Mouse (Mus musculus): ENCODE results near the gene Aldh1a1.

DNA sequence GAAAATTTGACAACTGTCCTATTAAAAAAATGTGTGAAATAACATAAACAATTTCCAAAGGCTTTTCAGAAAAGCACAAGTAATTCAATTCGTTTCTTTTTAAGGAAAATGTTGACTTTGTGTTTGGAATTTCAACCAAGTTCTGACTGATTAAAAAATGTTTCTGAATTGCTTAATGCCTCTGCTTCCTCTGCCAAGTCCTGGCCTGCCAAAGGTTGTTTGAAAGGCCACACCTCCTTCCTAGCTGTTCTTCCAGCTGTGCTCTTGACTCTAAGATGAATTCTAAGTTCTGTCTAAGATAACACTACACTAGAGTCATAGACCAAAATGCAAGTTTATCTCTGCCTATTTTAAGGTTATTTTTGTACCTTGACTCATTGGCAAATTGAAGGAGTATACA lies 8.0 kb upstream of the Aldh1a1 start:
- TF ChIP-seq CTCF (IDR thresholded peaks at IDR 0.05; ENCODE audit: extremely low read depth, insufficient read length, insufficient replicate concordance, low read depth, low read length) (no peak), POLR2A (IDR thresholded peaks at IDR 0.05; ENCODE audit: low read depth, low read length) (no peak)
